Mouse (Mus musculus): ENCODE data around the gene Strip1. TPM values are rescaled to one million over a fixed set of nuclear protein-coding genes. Genes with fewer than 3 reads are reported as not detected.

Gene Strip1
- polyA plus RNA-seq, 1 experiment from 2014 or later: 29.3 TPM

- ATAC-seq (replicated peaks; ENCODE audit: low FRiP score) (no peak), DNase-seq (ENCODE audit: low spot score) (no peak)
- Histone ChIP-seq H3K36me3 (ENCODE audit: control insufficient read depth, insufficient read depth, low read length) (0 out of 2 replicates have a peak, but pooled peaks cover under 1% of the 10 kb centered on the region), H3K4me1 (replicated peaks; ENCODE audit: control insufficient read depth, insufficient read depth, low read length) (peaks cover 19% of the 10 kb centered on the region), H3K27me3 (replicated peaks; ENCODE audit: control insufficient read depth, insufficient read depth, low read length) (peaks cover 4% of the 10 kb centered on the region), H3K27ac (ENCODE audit: low read depth, low read length) (no peak overlapping the region), H3K4me2 (no peak overlapping the region), H3K9me3 (ENCODE audit: control insufficient read depth, low read length) (no peaks in the 10 kb centered on the region), H3K4me3 (ENCODE audit: low read depth, low read length) (no peak overlapping the region), H3K9ac (ENCODE audit: low read depth, low read length) (no peak overlapping the region)
- 73% methylated on average over 8 of the region's 8 CpGs for WGBS
Observed at GRCm38 (mm10) chr3:107607221-107607620, 24.3 kb downstream of the Strip1 start.

- H3K27ac ChIP-seq (ENCODE audit: low read depth, low read length): no peak overlapping the region
- no peak overlapping the region for H3K4me3 ChIP-seq (ENCODE audit: low read depth, low read length)
- WGBS: 10% methylated on average over 4 of the region's 4 CpGs
- H3K9ac ChIP-seq (ENCODE audit: low read depth, low read length): no peak overlapping the region
- no peaks in the 10 kb centered on the region for H3K36me3 ChIP-seq (ENCODE audit: control insufficient read depth, insufficient read depth, low read length)
- H3K27me3 ChIP-seq (replicated peaks; ENCODE audit: control insufficient read depth, insufficient read depth, low read length): peaks cover 18% of the 10 kb centered on the region
- DNase-seq (ENCODE audit: low spot score) (no peak), ATAC-seq (replicated peaks; ENCODE audit: low FRiP score) (0 out of 2 replicates have a peak, but pooled peaks have one; percentile 29)
- peaks cover 19% of the 10 kb centered on the region for H3K4me1 ChIP-seq (replicated peaks; ENCODE audit: control insufficient read depth, insufficient read depth, low read length)
- no peaks in the 10 kb centered on the region for H3K9me3 ChIP-seq (ENCODE audit: control insufficient read depth, low read length)
- H3K4me2 ChIP-seq: no peak overlapping the region
Observed at GRCm38 (mm10) chr3:107605304-107605703, 26.2 kb downstream of the Strip1 start.

DNA sequence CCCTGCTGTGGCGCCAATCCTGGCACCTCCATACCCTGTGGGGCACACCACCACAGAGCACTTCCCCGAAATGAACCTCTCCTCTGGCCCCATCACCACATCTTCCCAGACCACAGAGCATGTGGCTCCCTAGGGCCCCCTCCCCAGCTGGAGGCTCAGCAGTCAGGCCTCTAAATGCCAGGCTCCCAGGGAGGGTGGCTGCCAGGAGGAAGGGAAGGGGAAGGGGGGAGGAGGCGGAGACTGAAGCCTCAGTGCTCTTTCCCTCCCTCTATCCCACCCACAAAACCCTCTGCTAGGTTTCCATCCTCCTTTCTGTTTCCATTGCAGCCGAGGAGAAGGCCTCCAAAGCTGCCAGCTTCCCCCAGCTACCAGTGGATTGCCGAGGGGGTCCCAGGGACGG, 31.4 kb downstream of the Strip1 start:
- Histone ChIP-seq H3K4me3 (ENCODE audit: low read depth, low read length) (no peak overlapping the region), H3K27me3 (replicated peaks; ENCODE audit: control insufficient read depth, insufficient read depth, low read length) (peaks cover 70% of the 10 kb centered on the region), H3K27ac (ENCODE audit: low read depth, low read length) (no peak overlapping the region), H3K36me3 (ENCODE audit: control insufficient read depth, insufficient read depth, low read length) (no peaks in the 10 kb centered on the region), H3K4me1 (replicated peaks; ENCODE audit: control insufficient read depth, insufficient read depth, low read length) (no peaks in the 10 kb centered on the region), H3K4me2 (no peak overlapping the region), H3K9me3 (ENCODE audit: control insufficient read depth, low read length) (no peaks in the 10 kb centered on the region), H3K9ac (ENCODE audit: low read depth, low read length) (no peak overlapping the region)
- ATAC-seq (replicated peaks; ENCODE audit: low FRiP score) (no peak; the same call in 1 of the 2 replicates), DNase-seq (ENCODE audit: low spot score) (no peak)
- 37% methylated on average over 6 of the region's 6 CpGs for WGBS

- H3K4me2 ChIP-seq: no peak overlapping the region
- WGBS: 6% methylated on average over 22 of the region's 22 CpGs
- ATAC-seq (replicated peaks; ENCODE audit: low FRiP score): no peak
- H3K27me3 ChIP-seq (replicated peaks; ENCODE audit: control insufficient read depth, insufficient read depth, low read length): peaks cover 90% of the 10 kb centered on the region
- no peaks in the 10 kb centered on the region for H3K4me1 ChIP-seq (replicated peaks; ENCODE audit: control insufficient read depth, insufficient read depth, low read length)
- H3K27ac ChIP-seq (ENCODE audit: low read depth, low read length): no peak overlapping the region
- no peak overlapping the region for H3K4me3 ChIP-seq (ENCODE audit: low read depth, low read length)
- H3K9ac ChIP-seq (ENCODE audit: low read depth, low read length): no peak overlapping the region
- H3K36me3 ChIP-seq (ENCODE audit: control insufficient read depth, insufficient read depth, low read length): no peaks in the 10 kb centered on the region
- H3K9me3 ChIP-seq (ENCODE audit: control insufficient read depth, low read length): no peaks in the 10 kb centered on the region
- no peak for DNase-seq (ENCODE audit: low spot score)
Observed at GRCm38 (mm10) chr3:107597586-107598389, 33.7 kb downstream of the Strip1 start.

GRCm38 (mm10) chr3:107597134-107597533, 34.4 kb downstream of the Strip1 start:
- ATAC-seq (replicated peaks; ENCODE audit: low FRiP score) (no peak), DNase-seq (ENCODE audit: low spot score) (no peak)
- 3% methylated on average over 23 of the region's 24 CpGs for WGBS
- Histone ChIP-seq H3K4me3 (ENCODE audit: low read depth, low read length) (no peak overlapping the region), H3K4me1 (replicated peaks; ENCODE audit: control insufficient read depth, insufficient read depth, low read length) (no peaks in the 10 kb centered on the region), H3K36me3 (ENCODE audit: control insufficient read depth, insufficient read depth, low read length) (no peaks in the 10 kb centered on the region), H3K27ac (ENCODE audit: low read depth, low read length) (no peak overlapping the region), H3K9ac (ENCODE audit: low read depth, low read length) (no peak overlapping the region), H3K9me3 (ENCODE audit: control insufficient read depth, low read length) (no peaks in the 10 kb centered on the region), H3K4me2 (no peak overlapping the region), H3K27me3 (replicated peaks; ENCODE audit: control insufficient read depth, insufficient read depth, low read length) (peaks cover 96% of the 10 kb centered on the region)

DNA sequence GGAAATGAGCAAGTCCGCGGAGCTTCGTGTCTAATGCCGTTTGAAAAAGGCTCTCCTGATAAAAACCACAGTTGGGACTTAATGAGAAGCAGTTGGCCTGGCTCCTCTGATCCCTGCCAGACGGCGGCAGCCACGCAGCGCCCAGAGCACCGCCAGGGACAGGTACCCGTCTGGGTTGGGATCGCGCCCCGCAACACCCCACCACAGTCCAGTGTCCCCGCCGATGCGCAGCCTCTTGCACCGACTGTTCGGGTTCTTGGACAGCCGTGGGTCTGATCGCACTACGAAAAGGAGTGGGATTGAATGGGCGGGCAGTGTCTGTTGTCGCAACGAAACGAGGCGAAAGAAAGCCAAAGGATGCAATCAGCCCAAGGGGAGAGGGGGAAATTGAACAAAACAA, 34.9 kb downstream of the Strip1 start:
- peak overlapping the region; percentile 26; the same call in 1 of the 2 replicates for H3K4me3 ChIP-seq (ENCODE audit: low read depth, low read length)
- H3K27ac ChIP-seq (ENCODE audit: low read depth, low read length): no peak overlapping the region
- 2% methylated on average over 26 of the region's 26 CpGs for WGBS
- H3K36me3 ChIP-seq (ENCODE audit: control insufficient read depth, insufficient read depth, low read length): no peaks in the 10 kb centered on the region
- H3K4me1 ChIP-seq (replicated peaks; ENCODE audit: control insufficient read depth, insufficient read depth, low read length): no peaks in the 10 kb centered on the region
- peaks cover 96% of the 10 kb centered on the region for H3K27me3 ChIP-seq (replicated peaks; ENCODE audit: control insufficient read depth, insufficient read depth, low read length)
- H3K9ac ChIP-seq (ENCODE audit: low read depth, low read length): no peak overlapping the region
- H3K4me2 ChIP-seq: peak overlapping the region; percentile 21
- DNase-seq (ENCODE audit: low spot score) (peak; percentile 63), ATAC-seq (replicated peaks; ENCODE audit: low FRiP score) (no peak)
- H3K9me3 ChIP-seq (ENCODE audit: control insufficient read depth, low read length): no peaks in the 10 kb centered on the region

DNA sequence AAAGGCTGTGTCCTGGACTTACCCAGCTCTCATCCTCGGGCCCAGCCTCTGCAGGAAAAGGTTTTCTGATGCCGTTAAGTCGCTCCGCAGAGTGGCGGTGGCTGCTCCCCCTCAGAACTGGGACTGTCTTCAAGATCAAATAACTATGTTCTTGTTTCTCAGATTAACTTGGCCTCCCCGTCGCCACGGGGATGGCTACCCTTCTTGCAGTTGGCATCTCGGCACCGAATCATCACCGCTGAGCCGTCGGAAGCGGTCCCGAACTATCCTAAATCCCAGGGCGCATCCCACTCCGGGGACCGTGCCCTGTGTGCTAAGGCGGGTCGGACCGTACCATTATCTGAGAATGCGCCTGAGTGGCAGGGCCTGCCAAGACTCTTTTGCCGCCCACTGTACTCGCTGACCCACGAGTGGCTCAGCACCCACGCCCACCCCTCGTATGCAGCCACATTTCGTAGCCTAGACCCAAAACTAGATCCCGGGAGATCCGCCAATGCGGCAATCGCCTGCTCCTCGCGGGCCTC, 35.5 kb downstream of the Strip1 start:
- no peak for ATAC-seq (replicated peaks; ENCODE audit: low FRiP score)
- peak; percentile 59 for DNase-seq (ENCODE audit: low spot score)
- no peak overlapping the region for H3K9ac ChIP-seq (ENCODE audit: low read depth, low read length)
- no peak overlapping the region for H3K27ac ChIP-seq (ENCODE audit: low read depth, low read length)
- H3K4me1 ChIP-seq (replicated peaks; ENCODE audit: control insufficient read depth, insufficient read depth, low read length): no peaks in the 10 kb centered on the region
- H3K4me2 ChIP-seq: peak overlapping the region; percentile 63
- peak overlapping the region; percentile 39 for H3K4me3 ChIP-seq (ENCODE audit: low read depth, low read length)
- peaks cover 92% of the 10 kb centered on the region for H3K27me3 ChIP-seq (replicated peaks; ENCODE audit: control insufficient read depth, insufficient read depth, low read length)
- H3K9me3 ChIP-seq (ENCODE audit: control insufficient read depth, low read length): no peaks in the 10 kb centered on the region
- 2% methylated on average over 34 of the region's 34 CpGs for WGBS
- no peaks in the 10 kb centered on the region for H3K36me3 ChIP-seq (ENCODE audit: control insufficient read depth, insufficient read depth, low read length)

- H3K27ac ChIP-seq (ENCODE audit: low read depth, low read length): no peak overlapping the region
- no peak overlapping the region for H3K9ac ChIP-seq (ENCODE audit: low read depth, low read length)
- DNase-seq (ENCODE audit: low spot score) (peak; percentile 64), ATAC-seq (replicated peaks; ENCODE audit: low FRiP score) (no peak)
- no peaks in the 10 kb centered on the region for H3K9me3 ChIP-seq (ENCODE audit: control insufficient read depth, low read length)
- H3K27me3 ChIP-seq (replicated peaks; ENCODE audit: control insufficient read depth, insufficient read depth, low read length): peaks cover 90% of the 10 kb centered on the region
- H3K36me3 ChIP-seq (ENCODE audit: control insufficient read depth, insufficient read depth, low read length): no peaks in the 10 kb centered on the region
- WGBS: 3% methylated on average over 48 of the region's 50 CpGs
- no peaks in the 10 kb centered on the region for H3K4me1 ChIP-seq (replicated peaks; ENCODE audit: control insufficient read depth, insufficient read depth, low read length)
- peak overlapping the region; percentile 39 for H3K4me3 ChIP-seq (ENCODE audit: low read depth, low read length)
- H3K4me2 ChIP-seq: peak overlapping the region; percentile 63
Observed at GRCm38 (mm10) chr3:107595264-107595937, 36.1 kb downstream of the Strip1 start.
